In the genomic region with DNA sequence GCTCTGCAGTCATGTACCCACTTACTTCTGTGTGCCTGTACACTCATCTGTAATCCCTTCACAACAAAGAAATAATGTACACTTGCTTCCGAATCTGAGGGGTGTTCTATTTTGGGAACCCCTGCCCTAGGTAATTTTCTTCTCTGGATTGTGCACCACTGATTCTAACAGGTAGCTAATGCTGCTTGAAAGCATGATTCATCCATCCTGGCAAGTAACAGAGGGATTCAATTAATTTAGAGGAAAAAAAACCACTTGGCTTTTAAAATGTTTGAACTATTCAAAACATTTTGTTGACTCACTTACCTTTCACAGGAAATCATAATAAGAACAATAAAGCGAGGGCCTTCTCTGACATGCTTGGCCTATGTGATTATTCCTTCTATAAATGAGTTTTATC, we compare ENCODE assay signal across 17 mouse cellular contexts. TPM values are rescaled to one million over a fixed set of nuclear protein-coding genes. Genes with fewer than 3 reads are reported as not detected.
"Had no signal": no experiment of that assay in that cellular context is flagged by ENCODE, and none has a peak within 500 bp of the region (broad histone marks: within the 10 kb centered on the region; RNA-seq: fewer than 3 reads in every experiment).

No protein-coding gene starts in this region.

- H3K4me3 ChIP-seq: liver, embryonic 15.5 days; lung, embryonic 15.5 days; midbrain, embryonic 10.5 days; midbrain, embryonic 12.5 days; neural tube, embryonic 12.5 days; stomach, embryonic 15.5 days had no signal

- H3K36me3 ChIP-seq: liver, embryonic 15.5 days; lung, embryonic 15.5 days; midbrain, embryonic 10.5 days; midbrain, embryonic 12.5 days; neural tube, embryonic 12.5 days; stomach, embryonic 15.5 days had no signal

- H3K9ac ChIP-seq: liver, embryonic 15.5 days; liver, postnatal 0 days; lung, embryonic 15.5 days; midbrain, embryonic 12.5 days; neural tube, embryonic 12.5 days; stomach, embryonic 15.5 days had no signal

- H3K4me1 ChIP-seq: liver, embryonic 15.5 days; midbrain, embryonic 12.5 days; neural tube, embryonic 12.5 days; stomach, embryonic 15.5 days had no signal

- DNase-seq: liver, postnatal 0 days; lung, adult 2 months; lung, postnatal 14 days; lung, postnatal 4 days; midbrain, embryonic 14.5 days; right cerebral cortex, postnatal 14 days; thymus, adult 18-20 months; thymus, postnatal 14 days; thymus, postnatal 36 days had no signal

- H3K27me3 ChIP-seq: liver, embryonic 15.5 days; lung, embryonic 15.5 days; midbrain, embryonic 12.5 days; neural tube, embryonic 12.5 days; stomach, embryonic 15.5 days had no signal

- H3K27ac ChIP-seq: liver, embryonic 15.5 days; lung, embryonic 15.5 days; midbrain, embryonic 10.5 days; midbrain, embryonic 12.5 days; neural tube, embryonic 12.5 days; stomach, embryonic 15.5 days; stomach, postnatal 0 days had no signal

- H3K4me2 ChIP-seq: liver, embryonic 15.5 days; lung, embryonic 15.5 days; midbrain, embryonic 12.5 days; neural tube, embryonic 12.5 days; stomach, embryonic 15.5 days had no signal

- ATAC-seq: liver, postnatal 0 days; lung, postnatal 0 days had no signal

- H3K9me3 ChIP-seq: liver, embryonic 15.5 days; lung, embryonic 15.5 days; midbrain, embryonic 12.5 days; neural tube, embryonic 12.5 days; stomach, embryonic 15.5 days had no signal

RNA-seq across cellular contexts. Expression of a gene that starts 1.2 kb away (rescaled TPM):
- polyA plus RNA-seq: midbrain, embryonic 10.5 days had no signal
